In genomic region chr9:45505487-45505939, GRCm38 (mm10) we compare ENCODE assay signal across 7 mouse cellular contexts.
DNase-seq lines count a peak whose midpoint lies in the region; ATAC-seq lines count a peak whose summit lies in the region.

No protein-coding gene starts in this region.

- H3K4me2 ChIP-seq in hindbrain, embryonic 15.5 days, result no peak overlapping the region

- 53% methylated on average over 4 of the region's 4 CpGs for WGBS in hindbrain, embryonic 15.5 days
- WGBS in midbrain, embryonic 10.5 days, result 58% methylated on average over 4 of the region's 4 CpGs

- peak; percentile 73 for ATAC-seq in hindbrain, embryonic 15.5 days (ENCODE audit: low FRiP score, low read depth)

- H3K9ac ChIP-seq in hindbrain, embryonic 15.5 days, result no peak overlapping the region

- H3K9me3 ChIP-seq in hindbrain, embryonic 15.5 days, result no peaks in the 10 kb centered on the region
- H3K9me3 ChIP-seq in midbrain, embryonic 10.5 days (replicated peaks), result no peaks in the 10 kb centered on the region

- DNase-seq in ZHBTc4 (ENCODE audit: low read depth, low spot score), result peak; percentile 42
- peak; percentile 16 for DNase-seq in c-Kit-positive CD71-positive TER-119-positive erythroid progenitor cells, embryonic 14.5 days (ENCODE audit: low spot score)
- DNase-seq in midbrain, embryonic 10.5 days (ENCODE audit: low spot score), result no peak
- no peak for DNase-seq in Muller cell, postnatal 12 days (ENCODE audit: inconsistent ontology term)
- DNase-seq in thymus, postnatal 4 days, result no peak
- DNase-seq in cerebellum, postnatal 4 days (ENCODE audit: low spot score in 2 of 2), result no peak

- no peaks in the 10 kb centered on the region for H3K27me3 ChIP-seq in hindbrain, embryonic 15.5 days
- H3K27me3 ChIP-seq in midbrain, embryonic 10.5 days (ENCODE audit: low read depth, poor library complexity, severe bottlenecking), result peaks cover 3% of the 10 kb centered on the region

- H3K4me1 ChIP-seq in hindbrain, embryonic 15.5 days (replicated peaks), result peaks cover 45% of the 10 kb centered on the region
- H3K4me1 ChIP-seq in midbrain, embryonic 10.5 days, result peaks cover 32% of the 10 kb centered on the region

- no peak overlapping the region for H3K4me3 ChIP-seq in hindbrain, embryonic 15.5 days
- H3K4me3 ChIP-seq in midbrain, embryonic 10.5 days, result no peak overlapping the region

- H3K36me3 ChIP-seq in hindbrain, embryonic 15.5 days, result no peaks in the 10 kb centered on the region
- H3K36me3 ChIP-seq in midbrain, embryonic 10.5 days, result no peaks in the 10 kb centered on the region

- H3K27ac ChIP-seq in hindbrain, embryonic 15.5 days (replicated peaks), result no peak overlapping the region
- peak overlapping the region; percentile 2; the same call in 1 of the 2 replicates for H3K27ac ChIP-seq in midbrain, embryonic 10.5 days (replicated peaks)

Comparison
In these comparisons a context has a peak if more than half of its experiments do, and no peak if none do; other contexts are left out.
1. DNase-seq: peak in ZHBTc4 (single experiment) and c-Kit-positive CD71-positive TER-119-positive erythroid progenitor cells, embryonic 14.5 days (single experiment); none in midbrain, embryonic 10.5 days (single experiment), Muller cell, postnatal 12 days (single experiment), thymus, postnatal 4 days (single experiment) and cerebellum, postnatal 4 days (0 of 2).